Comparison of ENCODE assay signal across 19 mouse cellular contexts in genomic region chr17:71698619-71698956, GRCm38 (mm10). TPM values are rescaled to one million over a fixed set of nuclear protein-coding genes. Genes with fewer than 3 reads are reported as not detected.
"Had no signal": no experiment of that assay in that cellular context is flagged by ENCODE, and none has a peak within 500 bp of the region (broad histone marks: within the 10 kb centered on the region; RNA-seq: fewer than 3 reads in every experiment).

No protein-coding gene starts in this region.

- H3K36me3 ChIP-seq: limb, embryonic 15.5 days; liver, embryonic 12.5 days; midbrain, embryonic 10.5 days; neural tube, embryonic 13.5 days had no signal

- ATAC-seq: liver, embryonic 12.5 days; midbrain, embryonic 16.5 days had no signal

- H3K27ac ChIP-seq: kidney, postnatal 0 days; limb, embryonic 15.5 days; liver, embryonic 12.5 days; midbrain, embryonic 10.5 days; neural tube, embryonic 13.5 days had no signal

- H3K4me1 ChIP-seq: limb, embryonic 15.5 days; liver, embryonic 12.5 days; neural tube, embryonic 13.5 days had no signal

- H3K4me3 ChIP-seq: limb, embryonic 15.5 days; liver, embryonic 12.5 days; midbrain, embryonic 10.5 days; neural tube, embryonic 13.5 days had no signal

- H3K9me3 ChIP-seq: limb, embryonic 15.5 days; liver, embryonic 12.5 days; midbrain, embryonic 10.5 days; neural tube, embryonic 13.5 days had no signal

- H3K9ac ChIP-seq: limb, embryonic 15.5 days; liver, embryonic 12.5 days; neural tube, embryonic 13.5 days had no signal

- H3K27me3 ChIP-seq: neural tube, embryonic 13.5 days had no signal

- DNase-seq: kidney, postnatal 36 days; layer of hippocampus, adult 9-11 months; layer of hippocampus, postnatal 36 days; retina, postnatal 1 day; right cerebral cortex, postnatal 4 days; spleen, adult 18-20 months; thymus, adult 18-20 months; thymus, postnatal 14 days had no signal

- H3K4me2 ChIP-seq: limb, embryonic 15.5 days; liver, embryonic 12.5 days; neural tube, embryonic 13.5 days had no signal

RNA-seq across cellular contexts. Expression of gene Togaram2, which starts 25.5 kb away (rescaled TPM):
- total RNA-seq: megakaryocyte, adult 5-6 weeks had no signal
- polyA plus RNA-seq: limb, embryonic 11.5 days; liver, embryonic 16.5 days; midbrain, embryonic 10.5 days had no signal

RNA-seq across cellular contexts. Expression of gene Pcare, which starts 54.1 kb away (rescaled TPM):
- total RNA-seq: megakaryocyte, adult 5-6 weeks had no signal
- polyA plus RNA-seq: kidney, postnatal 0 days; limb, embryonic 11.5 days; limb, embryonic 15.5 days; lung, postnatal 0 days; midbrain, embryonic 10.5 days; midbrain, embryonic 16.5 days; neural tube, embryonic 13.5 days; stomach, embryonic 14.5 days had no signal
